Mouse (Mus musculus) kidney, embryonic 15.5 days (tissue): ENCODE results near the gene Col13a1. TPM values are rescaled to one million over a fixed set of nuclear protein-coding genes. Genes with fewer than 3 reads are reported as not detected.

ENCODE experiments used
- ATAC-seq: fragments of 200-750 bp; cut with Nextera tagmentation; replicated peaks from 2 replicates; pipeline ENCODE4 v1.8.0; 2017; ENCODE audit warnings: moderate TSS enrichment; ENCODE audit not compliant: low FRiP score
- H3K27ac ChIP-seq: fragments of 300-500 bp; sonication (generic); 2 replicates; pipeline ENCODE4 v1.5.1; 2015; ENCODE audit warnings: mild to moderate bottlenecking, inconsistent platforms
- H3K27me3 ChIP-seq: fragments of 300-500 bp; sonication (generic); 2 replicates; pipeline ENCODE4 v1.6.1; 2015; ENCODE audit warnings: inconsistent platforms
- H3K36me3 ChIP-seq: fragments of 300-500 bp; sonication (generic); 2 replicates; pipeline ENCODE4 v1.6.1; 2015; ENCODE audit warnings: inconsistent platforms
- H3K4me1 ChIP-seq: fragments of 300-500 bp; sonication (generic); 2 replicates; pipeline ENCODE4 v1.6.1; 2015; ENCODE audit warnings: inconsistent platforms
- H3K4me2 ChIP-seq: fragments of 300-500 bp; sonication (generic); 2 replicates; pipeline ENCODE4 v1.6.1; 2015; ENCODE audit warnings: moderate library complexity, mild to moderate bottlenecking, inconsistent platforms
- H3K4me3 ChIP-seq: fragments of 300-500 bp; sonication (generic); replicated peaks from 2 replicates; pipeline ENCODE4 v1.5.1; 2015; ENCODE audit warnings: mild to moderate bottlenecking, inconsistent platforms
- H3K9ac ChIP-seq: fragments of 300-500 bp; sonication (generic); 2 replicates; pipeline ENCODE4 v1.6.1; 2015; ENCODE audit warnings: mild to moderate bottlenecking, inconsistent platforms
- H3K9me3 ChIP-seq: fragments of 300-500 bp; sonication (generic); replicated peaks from 2 replicates; pipeline ENCODE4 v1.6.1; 2016; ENCODE audit warnings: inconsistent platforms
- WGBS: fragments of 180-500 bp; shearing (Covaris S2); methylation state at CpG from one replicate; pipeline ENCODE4 v1.1.7; 2015; ENCODE audit warnings: mixed read lengths; 5-methylcytosine and 5-hydroxymethylcytosine counted together
- polyA plus RNA-seq: library from polyadenylated mRNA; unstranded; fragments of >200 nt; fragmentation: Nextera tagmentation; extraction: Ambion mirVana; gene quantifications from 2 replicates; pipeline ENCODE4 v1.2.1, GENCODE M21; 2015

Gene Col13a1
- polyA plus RNA-seq, 1 experiment from 2014 or later = 6.8 TPM

- H3K4me1 ChIP-seq = peaks cover 48% of the 10 kb centered on the region
- peak overlapping the region; percentile 20 for H3K4me2 ChIP-seq
- no peaks in the 10 kb centered on the region for H3K9me3 ChIP-seq
- H3K9ac ChIP-seq = no peak overlapping the region
- no peak overlapping the region for H3K4me3 ChIP-seq
- WGBS = 7% methylated on average over 4 of the region's 4 CpGs
- H3K27me3 ChIP-seq = 0 out of 2 replicates have a peak, but pooled peaks cover 7% of the 10 kb centered on the region
- ATAC-seq = peak; percentile 73
- peak overlapping the region; percentile 42; the same call in 1 of the 2 replicates for H3K27ac ChIP-seq
- no peaks in the 10 kb centered on the region for H3K36me3 ChIP-seq
Measured at GRCm38 (mm10) chr10:61879427-61879826, 99.5 kb downstream of the Col13a1 start.

DNA sequence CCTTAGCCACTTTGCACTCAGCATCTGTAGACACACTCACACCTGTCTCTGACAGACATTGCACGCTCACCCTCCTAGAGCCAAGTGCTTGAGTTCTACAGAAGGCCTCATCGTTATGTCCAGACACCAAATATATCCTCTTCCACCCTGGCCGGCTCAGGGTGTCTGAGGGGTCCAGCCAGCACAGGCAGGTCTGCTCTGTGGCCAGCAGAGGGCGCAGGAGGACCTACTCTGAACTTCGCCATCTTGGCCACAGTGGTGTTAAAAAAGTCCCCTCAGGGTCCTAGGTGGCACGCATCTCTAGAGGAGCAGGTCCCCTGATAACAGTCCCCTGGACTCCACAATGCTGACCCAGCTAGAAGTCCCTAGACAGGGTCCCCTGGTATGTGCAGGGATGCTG is 101.1 kb downstream of the Col13a1 start:
- ATAC-seq = 0 out of 2 replicates have a peak, but pooled peaks have one; percentile 5
- WGBS = 9% methylated on average over 6 of the region's 6 CpGs
- no peaks in the 10 kb centered on the region for H3K36me3 ChIP-seq

DNA sequence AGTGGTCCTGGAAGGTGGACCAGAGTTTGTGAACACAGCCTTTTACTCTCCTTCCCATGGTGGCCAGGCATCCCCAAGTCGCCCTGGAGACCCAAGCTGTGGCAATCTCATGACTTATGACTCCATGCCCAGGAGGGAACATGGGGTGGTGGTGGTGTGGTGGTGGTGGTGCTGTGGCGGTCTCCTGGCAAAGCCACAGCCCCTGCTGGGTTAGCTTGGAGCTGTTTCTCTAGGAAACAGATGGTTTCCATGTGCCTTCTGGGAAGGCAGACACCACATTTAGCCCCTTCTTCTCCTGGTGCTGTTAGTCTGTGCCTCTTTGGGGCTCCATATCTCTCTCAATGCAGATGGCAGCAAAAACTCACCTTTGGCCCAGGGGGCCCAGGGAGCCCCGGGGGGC is 109.1 kb downstream of the Col13a1 start:
- H3K9me3 ChIP-seq = no peaks in the 10 kb centered on the region
- H3K4me3 ChIP-seq = no peak overlapping the region
- 93% methylated on average over 3 of the region's 3 CpGs for WGBS
- H3K4me2 ChIP-seq = no peak overlapping the region
- H3K9ac ChIP-seq = no peak overlapping the region
- H3K4me1 ChIP-seq = peaks cover 26% of the 10 kb centered on the region
- no peak overlapping the region for H3K27ac ChIP-seq
- 0 out of 2 replicates have a peak, but pooled peaks cover 2% of the 10 kb centered on the region for H3K27me3 ChIP-seq
- no peaks in the 10 kb centered on the region for H3K36me3 ChIP-seq
- no peak for ATAC-seq

More for the DNA sequence above, 101.1 kb downstream of the Col13a1 start:
- H3K4me1 ChIP-seq = peaks cover 51% of the 10 kb centered on the region
- H3K27ac ChIP-seq = no peak overlapping the region
- H3K27me3 ChIP-seq = 0 out of 2 replicates have a peak, but pooled peaks cover 7% of the 10 kb centered on the region
- no peak overlapping the region for H3K4me2 ChIP-seq
- no peak overlapping the region for H3K4me3 ChIP-seq
- H3K9me3 ChIP-seq = no peaks in the 10 kb centered on the region
- H3K9ac ChIP-seq = no peak overlapping the region

GRCm38 (mm10) chr10:61866045-61866580 is 112.8 kb downstream of the Col13a1 start:
- H3K27ac ChIP-seq = peak overlapping the region; percentile 71
- peaks cover 22% of the 10 kb centered on the region for H3K9me3 ChIP-seq
- peaks cover 25% of the 10 kb centered on the region; the same call in 1 of the 2 replicates for H3K36me3 ChIP-seq
- 27% methylated on average over 11 of the region's 11 CpGs for WGBS
- H3K27me3 ChIP-seq = no peaks in the 10 kb centered on the region
- peak overlapping the region; percentile 36 for H3K4me2 ChIP-seq
- H3K4me1 ChIP-seq = peaks cover 19% of the 10 kb centered on the region
- peak; percentile 80 for ATAC-seq
- no peak overlapping the region for H3K4me3 ChIP-seq
- H3K9ac ChIP-seq = no peak overlapping the region

- no peak overlapping the region for H3K9ac ChIP-seq
- H3K4me2 ChIP-seq = no peak overlapping the region
- WGBS = 94% methylated on average over 2 of the region's 2 CpGs
- peaks cover 21% of the 10 kb centered on the region for H3K9me3 ChIP-seq
- ATAC-seq = no peak
- H3K27me3 ChIP-seq = no peaks in the 10 kb centered on the region
- no peak overlapping the region for H3K4me3 ChIP-seq
- H3K36me3 ChIP-seq = peaks cover 23% of the 10 kb centered on the region; the same call in 1 of the 2 replicates
- H3K4me1 ChIP-seq = no peaks in the 10 kb centered on the region
- H3K27ac ChIP-seq = no peak overlapping the region
Measured at GRCm38 (mm10) chr10:61859451-61859850, 119.5 kb downstream of the Col13a1 start.

- no peak for ATAC-seq
- no peaks in the 10 kb centered on the region for H3K27me3 ChIP-seq
- no peak overlapping the region for H3K27ac ChIP-seq
- H3K4me3 ChIP-seq = no peak overlapping the region
- H3K36me3 ChIP-seq = no peaks in the 10 kb centered on the region
- 56% methylated on average over 8 of the region's 8 CpGs for WGBS
- H3K9me3 ChIP-seq = no peaks in the 10 kb centered on the region
- no peak overlapping the region for H3K4me2 ChIP-seq
- H3K9ac ChIP-seq = no peak overlapping the region
- H3K4me1 ChIP-seq = no peaks in the 10 kb centered on the region
Measured at GRCm38 (mm10) chr10:61855139-61855675, 123.7 kb downstream of the Col13a1 start.

GRCm38 (mm10) chr10:61852824-61853223 is 126.1 kb downstream of the Col13a1 start:
- WGBS = 87% methylated on average over 8 of the region's 8 CpGs
- H3K36me3 ChIP-seq = no peaks in the 10 kb centered on the region

GRCm38 (mm10) chr10:61848553-61848952 is 130.4 kb downstream of the Col13a1 start:
- H3K9ac ChIP-seq = no peak overlapping the region
- no peak for ATAC-seq
- H3K4me2 ChIP-seq = no peak overlapping the region
- H3K9me3 ChIP-seq = no peaks in the 10 kb centered on the region
- peak overlapping the region; percentile 70 for H3K27ac ChIP-seq
- no peak overlapping the region for H3K4me3 ChIP-seq
- no peaks in the 10 kb centered on the region for H3K27me3 ChIP-seq
- H3K36me3 ChIP-seq = no peaks in the 10 kb centered on the region
- peaks cover 7% of the 10 kb centered on the region; the same call in 1 of the 2 replicates for H3K4me1 ChIP-seq
- 63% methylated on average over 6 of the region's 6 CpGs for WGBS

More at GRCm38 (mm10) chr10:61852824-61853223, 126.1 kb downstream of the Col13a1 start:
- no peak for ATAC-seq
- no peak overlapping the region for H3K4me3 ChIP-seq
- H3K27ac ChIP-seq = no peak overlapping the region
- no peak overlapping the region for H3K9ac ChIP-seq
- no peak overlapping the region for H3K4me2 ChIP-seq
- no peaks in the 10 kb centered on the region for H3K27me3 ChIP-seq
- peaks cover 7% of the 10 kb centered on the region; the same call in 1 of the 2 replicates for H3K4me1 ChIP-seq
- no peaks in the 10 kb centered on the region for H3K9me3 ChIP-seq

DNA sequence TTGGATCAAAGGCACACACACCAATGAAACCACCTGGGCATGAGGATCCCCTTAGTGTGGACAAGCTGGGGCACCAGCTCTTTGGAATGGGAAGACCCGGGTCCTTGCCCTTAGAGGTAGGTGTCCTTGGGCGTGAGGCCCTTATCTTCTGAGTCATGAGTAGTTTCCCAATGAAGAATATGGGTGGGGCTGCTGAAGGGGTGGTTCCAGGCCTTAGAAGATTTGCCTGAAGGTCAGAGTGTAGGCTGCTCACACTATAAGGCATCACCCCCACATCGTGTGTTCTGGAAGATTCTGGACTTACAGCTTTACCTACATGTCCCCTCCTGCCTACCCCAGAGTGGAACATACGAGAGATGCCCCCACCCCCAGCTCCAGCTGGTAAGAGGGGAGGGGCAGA is 133.4 kb downstream of the Col13a1 start:
- 77% methylated on average over 4 of the region's 4 CpGs for WGBS
- H3K27ac ChIP-seq = no peak overlapping the region
- no peaks in the 10 kb centered on the region for H3K36me3 ChIP-seq
- H3K4me1 ChIP-seq = peaks cover 7% of the 10 kb centered on the region; the same call in 1 of the 2 replicates
- no peaks in the 10 kb centered on the region for H3K9me3 ChIP-seq
- H3K27me3 ChIP-seq = no peaks in the 10 kb centered on the region
- H3K4me3 ChIP-seq = no peak overlapping the region
- no peak for ATAC-seq
- no peak overlapping the region for H3K9ac ChIP-seq
- H3K4me2 ChIP-seq = no peak overlapping the region

GRCm38 (mm10) chr10:61844475-61844874 is 134.4 kb downstream of the Col13a1 start:
- H3K4me3 ChIP-seq = no peak overlapping the region
- ATAC-seq = no peak
- H3K36me3 ChIP-seq = no peaks in the 10 kb centered on the region
- no peaks in the 10 kb centered on the region for H3K9me3 ChIP-seq
- H3K4me2 ChIP-seq = no peak overlapping the region
- peaks cover 6% of the 10 kb centered on the region; the same call in 1 of the 2 replicates for H3K4me1 ChIP-seq
- 74% methylated on average over 7 of the region's 7 CpGs for WGBS
- H3K27me3 ChIP-seq = no peaks in the 10 kb centered on the region
- H3K9ac ChIP-seq = no peak overlapping the region
- no peak overlapping the region for H3K27ac ChIP-seq

- Histone ChIP-seq H3K4me2 (no peak overlapping the region), H3K4me1 (0 out of 2 replicates have a peak, but pooled peaks cover 5% of the 10 kb centered on the region), H3K9ac (no peak overlapping the region), H3K9me3 (no peaks in the 10 kb centered on the region), H3K27ac (no peak overlapping the region), H3K27me3 (no peaks in the 10 kb centered on the region), H3K4me3 (no peak overlapping the region), H3K36me3 (no peaks in the 10 kb centered on the region)
- ATAC-seq = no peak
- 89% methylated on average over 12 of the region's 12 CpGs for WGBS
Measured at GRCm38 (mm10) chr10:61842261-61842660, 136.6 kb downstream of the Col13a1 start.

GRCm38 (mm10) chr10:61839326-61839725 is 139.6 kb downstream of the Col13a1 start:
- 75% methylated on average over 9 of the region's 9 CpGs for WGBS

More at GRCm38 (mm10) chr10:61839326-61839725, 139.6 kb downstream of the Col13a1 start:
- no peaks in the 10 kb centered on the region for H3K9me3 ChIP-seq
- H3K4me1 ChIP-seq = 0 out of 2 replicates have a peak, but pooled peaks cover 5% of the 10 kb centered on the region
- H3K4me3 ChIP-seq = no peak overlapping the region
- H3K9ac ChIP-seq = no peak overlapping the region
- no peaks in the 10 kb centered on the region for H3K27me3 ChIP-seq
- no peak overlapping the region for H3K4me2 ChIP-seq
- no peaks in the 10 kb centered on the region for H3K36me3 ChIP-seq
- H3K27ac ChIP-seq = no peak overlapping the region
- no peak for ATAC-seq
